Mouse (Mus musculus): ENCODE measurements around the gene Evi5. TPM values are rescaled to one million over a fixed set of nuclear protein-coding genes. Genes with fewer than 3 reads are reported as not detected.

Evi5 gene
- polyA plus RNA-seq, 1 experiment, result 32.7 TPM

- TF ChIP-seq CTCF (IDR thresholded peaks at IDR 0.05; ENCODE audit: borderline replicate concordance, extremely low read depth, insufficient read depth, insufficient read length) (peak; percentile 99), POLR2A (IDR thresholded peaks at IDR 0.05; ENCODE audit: borderline replicate concordance, extremely low read depth, insufficient read depth, insufficient read length, poor library complexity, severe bottlenecking) (peak; percentile 66; the same call in 1 of the 2 replicates)
These were observed 25.5 kb upstream of the Evi5 start, which contains the start of gene Rpl5 for GRCm38 (mm10) chr5:107900206-107901013. Gene Rpl5, plus strand, starts transcription at chr5:107900502.

DNA sequence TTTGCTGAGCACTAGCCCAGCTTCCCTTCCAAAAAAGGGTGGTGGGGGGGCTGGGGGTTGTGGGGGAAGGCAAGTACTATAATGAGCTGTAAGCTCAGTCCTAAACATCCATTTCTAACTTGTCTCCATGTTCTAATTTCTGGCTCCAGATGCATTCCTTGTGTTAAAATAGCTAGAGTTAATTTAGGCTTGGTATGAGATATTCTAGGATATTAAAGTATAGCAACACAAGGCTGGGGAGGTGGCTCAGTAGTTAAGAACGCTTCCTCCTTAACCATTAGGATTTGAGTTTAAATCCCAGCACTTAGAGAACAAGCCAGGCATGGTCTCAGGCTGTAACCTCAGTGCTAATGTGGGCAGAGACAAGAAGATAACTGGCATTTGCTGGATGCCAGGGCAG, 21.4 kb upstream of the Evi5 start:
- TF ChIP-seq CTCF (IDR thresholded peaks at IDR 0.05; ENCODE audit: borderline replicate concordance, extremely low read depth, insufficient read depth, insufficient read length) (no peak), POLR2A (IDR thresholded peaks at IDR 0.05; ENCODE audit: borderline replicate concordance, extremely low read depth, insufficient read depth, insufficient read length, poor library complexity, severe bottlenecking) (no peak)
- no peak for DNase-seq (ENCODE audit: low read depth)

More at GRCm38 (mm10) chr5:107900206-107901013, 25.5 kb upstream of the Evi5 start, which contains the start of gene Rpl5:
- DNase-seq (ENCODE audit: low read depth), result peak; percentile 98

DNA sequence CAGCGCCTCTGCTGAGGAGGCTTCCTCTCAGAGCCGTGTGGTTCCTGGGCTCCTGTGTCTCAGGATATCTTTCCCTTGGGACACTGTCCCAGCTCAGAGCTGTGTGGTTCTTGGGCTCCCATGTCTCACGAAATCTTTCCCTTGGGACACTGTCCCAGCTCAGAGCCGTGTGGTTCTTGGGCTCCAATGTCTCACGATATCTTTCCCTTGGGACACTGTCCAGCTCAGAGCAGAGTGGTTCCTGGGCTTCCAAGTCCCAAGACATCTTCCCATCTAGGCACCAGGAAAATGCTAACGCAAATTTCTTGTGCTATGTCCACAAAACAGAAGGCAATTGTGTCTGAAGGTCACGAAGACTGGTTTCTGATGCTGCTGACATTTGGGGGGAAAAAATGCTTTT, 19.8 kb upstream of the Evi5 start:
- TF ChIP-seq POLR2A (IDR thresholded peaks at IDR 0.05; ENCODE audit: borderline replicate concordance, extremely low read depth, insufficient read depth, insufficient read length, poor library complexity, severe bottlenecking) (no peak), CTCF (IDR thresholded peaks at IDR 0.05; ENCODE audit: borderline replicate concordance, extremely low read depth, insufficient read depth, insufficient read length) (no peak)
- DNase-seq (ENCODE audit: low read depth), result no peak

- DNase-seq (ENCODE audit: low read depth), result peak; percentile 27
- TF ChIP-seq CTCF (IDR thresholded peaks at IDR 0.05; ENCODE audit: borderline replicate concordance, extremely low read depth, insufficient read depth, insufficient read length), result peak; percentile 34; the same call in 1 of the 2 replicates
These were observed 16.6 kb upstream of the Evi5 start for GRCm38 (mm10) chr5:107891515-107891914.

DNA sequence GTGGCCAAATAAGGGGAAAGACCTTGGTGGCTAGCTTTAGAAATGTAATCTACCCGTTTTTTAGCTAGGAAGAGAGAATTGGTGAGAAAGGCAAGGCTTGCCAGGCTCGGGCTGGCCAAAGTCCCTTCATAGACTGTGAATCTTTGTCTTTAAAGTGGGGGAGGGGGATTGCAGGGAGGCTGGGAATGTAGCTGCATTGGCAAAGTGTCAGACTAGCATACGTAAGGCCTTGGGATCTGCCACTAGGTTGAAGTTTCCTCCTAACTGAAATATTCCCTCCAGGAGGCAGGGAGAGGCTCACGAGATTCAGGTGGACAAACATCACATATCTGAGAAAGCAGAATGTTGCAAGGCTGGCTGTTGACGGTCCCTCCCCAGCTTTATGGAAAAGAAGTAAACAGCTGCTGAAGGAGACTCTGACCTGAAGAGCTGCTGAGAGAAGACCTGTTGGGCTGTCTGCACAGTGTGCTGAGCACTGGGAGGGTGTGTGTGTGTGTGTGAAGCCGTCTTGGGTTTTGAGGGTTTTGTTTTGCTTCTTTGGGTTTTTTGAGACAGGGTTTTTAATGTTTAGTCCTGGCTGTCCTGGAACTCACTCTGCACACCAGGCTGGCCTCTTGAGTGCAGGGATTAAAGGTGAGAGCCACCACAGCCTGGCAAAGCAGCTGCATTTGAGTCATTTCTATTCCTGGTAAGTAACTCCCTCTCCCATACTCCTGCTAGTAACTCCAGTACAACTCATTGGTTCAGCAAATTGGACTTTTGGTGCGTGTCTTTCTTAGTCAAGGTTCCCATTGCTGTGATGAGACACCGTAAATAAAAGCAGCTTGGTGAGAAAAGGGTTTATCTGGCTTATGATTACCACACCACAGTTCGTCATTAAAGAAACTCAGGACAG, 15.3 kb upstream of the Evi5 start:
- DNase-seq (ENCODE audit: low read depth), result peak; percentile 64
- no peak for TF ChIP-seq CTCF (IDR thresholded peaks at IDR 0.05; ENCODE audit: borderline replicate concordance, extremely low read depth, insufficient read depth, insufficient read length)
- no peak for TF ChIP-seq POLR2A (IDR thresholded peaks at IDR 0.05; ENCODE audit: borderline replicate concordance, extremely low read depth, insufficient read depth, insufficient read length, poor library complexity, severe bottlenecking)

DNA sequence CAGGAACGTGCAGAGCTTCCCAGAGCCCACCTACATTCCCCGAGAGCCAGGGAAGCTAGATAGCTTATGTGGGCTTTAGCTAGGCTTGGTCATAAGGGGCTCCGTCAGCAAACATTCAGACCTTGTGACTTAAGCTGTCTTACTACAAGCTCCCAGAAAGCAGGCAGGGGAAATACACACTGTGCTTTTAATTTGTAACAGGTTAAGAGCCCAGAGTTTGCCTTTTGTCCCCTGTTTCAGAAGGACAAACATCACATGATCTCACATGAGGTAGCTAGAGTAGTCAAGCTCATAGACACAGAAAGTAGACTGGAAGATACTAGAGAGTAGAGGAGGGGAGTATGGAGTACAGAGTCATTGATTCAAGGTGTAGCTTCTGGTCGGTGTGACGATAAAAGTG, 5.8 kb upstream of the Evi5 start:
- TF ChIP-seq CTCF (IDR thresholded peaks at IDR 0.05; ENCODE audit: borderline replicate concordance, extremely low read depth, insufficient read depth, insufficient read length) (no peak), POLR2A (IDR thresholded peaks at IDR 0.05; ENCODE audit: borderline replicate concordance, extremely low read depth, insufficient read depth, insufficient read length, poor library complexity, severe bottlenecking) (no peak)

DNA sequence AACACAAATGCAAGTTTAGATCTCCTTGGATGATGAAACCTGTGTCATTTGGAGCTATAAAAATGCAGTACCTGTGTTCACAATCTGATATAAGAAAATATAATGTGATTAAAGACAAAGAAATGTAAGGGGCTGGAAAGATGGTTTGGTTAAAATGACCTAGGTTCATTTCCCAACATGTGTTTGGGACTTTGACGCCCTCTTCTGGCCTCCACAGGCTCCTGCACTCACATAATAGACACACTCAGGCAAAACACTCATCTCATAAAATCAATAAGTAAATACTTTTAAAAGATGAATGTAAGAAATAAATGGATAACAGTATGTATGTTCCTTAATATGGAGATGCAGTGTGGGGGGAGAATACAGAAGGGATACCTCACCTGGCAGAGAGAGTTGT, 2.1 kb upstream of the Evi5 start:
- DNase-seq (ENCODE audit: low read depth), result no peak
- TF ChIP-seq CTCF (IDR thresholded peaks at IDR 0.05; ENCODE audit: borderline replicate concordance, extremely low read depth, insufficient read depth, insufficient read length) (no peak), POLR2A (IDR thresholded peaks at IDR 0.05; ENCODE audit: borderline replicate concordance, extremely low read depth, insufficient read depth, insufficient read length, poor library complexity, severe bottlenecking) (no peak)

More for the DNA sequence above, 5.8 kb upstream of the Evi5 start:
- DNase-seq (ENCODE audit: low read depth), result no peak

- TF ChIP-seq POLR2A (IDR thresholded peaks at IDR 0.05; ENCODE audit: borderline replicate concordance, extremely low read depth, insufficient read depth, insufficient read length, poor library complexity, severe bottlenecking), result no peak
- no peak for TF ChIP-seq CTCF (IDR thresholded peaks at IDR 0.05; ENCODE audit: borderline replicate concordance, extremely low read depth, insufficient read depth, insufficient read length)
- no peak for DNase-seq (ENCODE audit: low read depth)
These were observed 329 bp upstream of the Evi5 start for GRCm38 (mm10) chr5:107875261-107875611.

DNA sequence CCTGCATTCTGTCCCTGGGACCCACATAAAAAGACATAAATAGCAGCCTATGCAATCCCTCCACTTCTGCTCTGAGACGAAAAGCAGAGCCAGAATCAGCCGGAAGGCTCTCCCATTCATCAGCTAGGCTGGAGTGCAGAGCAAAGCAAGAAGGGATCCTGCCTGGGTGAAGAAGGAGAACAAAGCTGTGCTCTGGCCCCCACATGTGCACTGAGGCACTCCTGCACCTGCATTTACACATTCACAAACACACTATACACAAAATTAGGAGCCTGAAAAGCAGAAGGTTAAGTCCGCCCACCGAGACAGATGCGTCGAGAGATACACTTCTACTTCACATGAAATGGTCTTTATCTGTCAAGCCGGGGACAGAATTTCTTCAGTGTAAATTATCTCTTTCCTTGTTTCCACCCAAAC, 1.0 kb downstream of the Evi5 start:
- TF ChIP-seq POLR2A (IDR thresholded peaks at IDR 0.05; ENCODE audit: borderline replicate concordance, extremely low read depth, insufficient read depth, insufficient read length, poor library complexity, severe bottlenecking) (no peak), CTCF (IDR thresholded peaks at IDR 0.05; ENCODE audit: borderline replicate concordance, extremely low read depth, insufficient read depth, insufficient read length) (no peak)
- DNase-seq (ENCODE audit: low read depth), result peak; percentile 55

GRCm38 (mm10) chr5:107873330-107873729, 1.6 kb downstream of the Evi5 start:
- no peak for DNase-seq (ENCODE audit: low read depth)
- no peak for TF ChIP-seq POLR2A (IDR thresholded peaks at IDR 0.05; ENCODE audit: borderline replicate concordance, extremely low read depth, insufficient read depth, insufficient read length, poor library complexity, severe bottlenecking)
- TF ChIP-seq CTCF (IDR thresholded peaks at IDR 0.05; ENCODE audit: borderline replicate concordance, extremely low read depth, insufficient read depth, insufficient read length), result no peak

DNA sequence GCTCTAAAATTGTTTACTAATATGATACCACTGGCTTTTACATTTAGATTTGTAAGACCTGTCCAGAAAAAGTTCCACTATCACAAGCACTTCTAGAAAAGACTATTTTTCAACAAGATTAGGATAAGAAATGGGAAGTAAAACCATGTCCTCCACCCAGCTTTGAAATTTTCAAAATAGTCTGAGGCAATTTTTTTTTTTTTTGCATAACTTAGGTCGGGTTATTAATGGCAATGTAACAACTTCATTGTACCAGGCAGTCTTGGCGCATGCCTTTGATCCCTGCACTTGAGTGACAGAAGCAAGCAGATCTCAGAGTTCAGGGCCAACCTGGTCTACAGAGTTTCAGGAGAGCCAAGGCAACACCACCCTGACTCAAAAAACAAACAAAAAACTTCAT, 5.2 kb downstream of the Evi5 start:
- TF ChIP-seq CTCF (IDR thresholded peaks at IDR 0.05; ENCODE audit: borderline replicate concordance, extremely low read depth, insufficient read depth, insufficient read length) (no peak), POLR2A (IDR thresholded peaks at IDR 0.05; ENCODE audit: borderline replicate concordance, extremely low read depth, insufficient read depth, insufficient read length, poor library complexity, severe bottlenecking) (no peak)
- no peak for DNase-seq (ENCODE audit: low read depth)
